Comparison of ENCODE assay signal across 16 mouse cellular contexts in the genomic region with DNA sequence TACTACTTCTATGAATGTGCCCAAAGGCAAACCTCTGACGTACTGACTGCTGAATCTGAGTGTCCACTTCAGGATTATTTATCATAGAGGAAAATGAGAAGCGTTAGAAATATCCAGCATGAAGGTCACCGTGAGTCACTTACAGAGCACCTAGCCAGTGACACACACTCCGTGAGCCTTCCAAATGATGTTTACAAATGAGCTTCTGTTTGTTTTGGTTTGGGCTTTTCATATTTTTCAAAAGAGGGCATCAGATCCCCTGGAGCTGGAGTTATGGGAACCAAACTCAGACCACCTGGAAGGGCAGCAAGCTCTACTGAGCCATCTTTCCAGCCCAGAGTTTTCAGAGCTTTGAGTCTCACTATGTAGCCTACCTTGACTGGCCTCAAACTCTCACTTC.
"Had no signal": no experiment of that assay in that cellular context is flagged by ENCODE, and none has a peak within 500 bp of the region (broad histone marks: within the 10 kb centered on the region; RNA-seq: fewer than 3 reads in every experiment).

No protein-coding gene starts in this region.

- H3K27ac ChIP-seq: neural tube, embryonic 13.5 days; neural tube, embryonic 15.5 days; stomach, embryonic 15.5 days; stomach, postnatal 0 days had no signal

- H3K9ac ChIP-seq: neural tube, embryonic 13.5 days; neural tube, embryonic 15.5 days; stomach, embryonic 15.5 days had no signal

- H3K9me3 ChIP-seq: neural tube, embryonic 13.5 days; neural tube, embryonic 15.5 days; stomach, embryonic 15.5 days had no signal

- H3K4me3 ChIP-seq: neural tube, embryonic 13.5 days; neural tube, embryonic 15.5 days; stomach, embryonic 15.5 days had no signal

- H3K4me2 ChIP-seq: neural tube, embryonic 13.5 days; neural tube, embryonic 15.5 days; stomach, embryonic 15.5 days had no signal

- H3K27me3 ChIP-seq: neural tube, embryonic 13.5 days; neural tube, embryonic 15.5 days; stomach, embryonic 15.5 days had no signal

- H3K36me3 ChIP-seq: neural tube, embryonic 13.5 days; neural tube, embryonic 15.5 days; stomach, embryonic 15.5 days had no signal

- DNase-seq: retina, postnatal 1 day; right cerebral cortex, adult 18-20 months; right cerebral cortex, postnatal 14 days; right cerebral cortex, postnatal 25 days; right cerebral cortex, postnatal 4 days; spleen, adult 18-20 months; thymus, adult 18-20 months; thymus, adult 2 months; thymus, postnatal 14 days; thymus, postnatal 25 days; thymus, postnatal 36 days; thymus, postnatal 4 days had no signal
